Mouse (Mus musculus) CH12.LX (cell line): ENCODE data around the gene Carmil1. TPM values are rescaled to one million over a fixed set of nuclear protein-coding genes. Genes with fewer than 3 reads are reported as not detected.
A peak's percentile ranks its signal among the peaks of the same experiment; 100 is the strongest.

Experiments used
- DNase-seq: peaks from one replicate; pipeline ENCODE4 v3.0.0-alpha.2; 2013; ENCODE audit errors: extremely low read depth
- H3K27ac ChIP-seq: 2 replicates; pipeline ENCODE4 v1.5.1; 2012; ENCODE audit warnings: low read depth, mild to moderate bottlenecking, control low read depth, moderate library complexity; ENCODE audit not compliant: insufficient read depth
- H3K27me3 ChIP-seq: replicated peaks from 2 replicates; pipeline ENCODE3; 2012; ENCODE audit warnings: inconsistent platforms
- H3K36me3 ChIP-seq, 2 experiments: replicated peaks in 1 of 2; 2 replicates each; pipeline versions ENCODE3 to v1.6.1; 2012; ENCODE audit warnings: inconsistent platforms in 1 of 2, low read length in 1 of 2, mild to moderate bottlenecking in 1 of 2, mixed read lengths in 1 of 2, moderate library complexity in 1 of 2; ENCODE audit not compliant: control insufficient read depth in 1 of 2, insufficient read depth in 1 of 2
- H3K4me1 ChIP-seq, 2 experiments: 2 replicates each; pipeline ENCODE4 v1.6.1; 2012; ENCODE audit warnings: inconsistent platforms in 1 of 2, moderate library complexity in 1 of 2; ENCODE audit not compliant: insufficient read depth in 2 of 2, control insufficient read depth in 1 of 2
- H3K4me2 ChIP-seq: 2 replicates; pipeline ENCODE4 v1.6.1; 2012; ENCODE audit warnings: low read depth, mild to moderate bottlenecking, control low read depth; ENCODE audit not compliant: poor library complexity, insufficient read depth, severe bottlenecking
- H3K4me3 ChIP-seq, 3 experiments: fragments of 150-350 bp in 1 of 3; sonication (generic) in 1 of 3; replicated peaks in 1 of 3; 2 replicates each; pipeline versions ENCODE3 to v1.5.1; 2011 to 2012; ENCODE audit warnings: low read depth in 2 of 3, low read length in 2 of 3, mild to moderate bottlenecking in 2 of 3, moderate library complexity in 2 of 3, control low read depth in 1 of 3, improper control_type of control experiment in 1 of 3, inconsistent platforms in 1 of 3, mixed read lengths in 1 of 3; ENCODE audit not compliant: poor library complexity in 1 of 3
- H3K79me2 ChIP-seq: replicated peaks from 2 replicates; pipeline ENCODE4 v1.6.1; 2012; ENCODE audit warnings: mild to moderate bottlenecking, moderate library complexity; ENCODE audit not compliant: control insufficient read depth, poor library complexity, insufficient read depth, severe bottlenecking; ENCODE audit errors: extremely low read depth
- H3K9ac ChIP-seq: 2 replicates; pipeline ENCODE4 v1.6.1; 2012; ENCODE audit warnings: low read depth, mild to moderate bottlenecking, control low read depth, moderate library complexity; ENCODE audit not compliant: insufficient read depth
- H3K9me3 ChIP-seq: replicated peaks from 2 replicates; pipeline ENCODE3; 2012; ENCODE audit warnings: low read length, inconsistent platforms, mixed read lengths
- CTCF ChIP-seq, 2 experiments: IDR thresholded peaks in 1 of 2; conservative IDR thresholded peaks in 1 of 2; 2 replicates each; pipeline ENCODE4 v1.5.1; 2011 to 2012; ENCODE audit warnings: low read depth in 2 of 2, low read length in 2 of 2, improper control_type of control experiment in 1 of 2, inconsistent platforms in 1 of 2, mild to moderate bottlenecking in 1 of 2, moderate library complexity in 1 of 2
- E2F4 ChIP-seq: IDR thresholded peaks from 2 replicates; pipeline ENCODE4 v1.6.1; 2011; ENCODE audit warnings: low read depth, low read length, improper control_type of control experiment; ENCODE audit not compliant: insufficient replicate concordance
- ELF1 ChIP-seq: IDR thresholded peaks from 2 replicates; pipeline ENCODE4 v1.6.1; 2014; ENCODE audit warnings: low read depth, mild to moderate bottlenecking, inconsistent platforms, low read length, improper control_type of control experiment
- EP300 ChIP-seq: IDR thresholded peaks from 2 replicates; pipeline ENCODE4 v1.6.1; 2011; ENCODE audit warnings: low read length, improper control_type of control experiment
- HCFC1 ChIP-seq: IDR thresholded peaks from 2 replicates; pipeline ENCODE4 v1.6.1; 2012; ENCODE audit warnings: low read depth, mild to moderate bottlenecking, inconsistent platforms, low read length, improper control_type of control experiment
- IRF4 ChIP-seq: IDR thresholded peaks from 2 replicates; pipeline ENCODE4 v1.6.1; 2014; ENCODE audit warnings: low read depth, mild to moderate bottlenecking, inconsistent platforms, low read length, improper control_type of control experiment
- JUN ChIP-seq: IDR thresholded peaks from 2 replicates; pipeline ENCODE4 v1.6.1; 2011; ENCODE audit warnings: low read depth, mild to moderate bottlenecking, low read length, improper control_type of control experiment, moderate library complexity; ENCODE audit not compliant: insufficient read depth
- JUND ChIP-seq: conservative IDR thresholded peaks from 2 replicates; pipeline ENCODE4 v1.6.1; 2011; ENCODE audit warnings: low read depth, low read length, improper control_type of control experiment
- KAT2A ChIP-seq: IDR thresholded peaks from 2 replicates; pipeline ENCODE4 v1.6.1; 2012; ENCODE audit warnings: low read length, improper control_type of control experiment, inconsistent platforms; ENCODE audit not compliant: insufficient replicate concordance
- MAX ChIP-seq: IDR thresholded peaks from 2 replicates; pipeline ENCODE4 v1.6.1; 2011; ENCODE audit warnings: low read length, improper control_type of control experiment
- MAZ ChIP-seq: IDR thresholded peaks from 2 replicates; pipeline ENCODE4 v1.6.1; 2012; ENCODE audit warnings: low read depth, mild to moderate bottlenecking, inconsistent platforms, low read length, improper control_type of control experiment, moderate library complexity
- MYC ChIP-seq: IDR thresholded peaks from 2 replicates; pipeline ENCODE4 v1.6.1; 2011; ENCODE audit warnings: low read depth, mild to moderate bottlenecking, improper control_type of control experiment, low read length
- NELFE ChIP-seq: IDR thresholded peaks from 2 replicates; pipeline ENCODE4 v1.6.1; 2011; ENCODE audit warnings: low read depth, low read length, improper control_type of control experiment
- POLR2A ChIP-seq: IDR thresholded peaks from 2 replicates; pipeline ENCODE4 v1.6.1; 2011; ENCODE audit warnings: low read depth, mild to moderate bottlenecking, improper control_type of control experiment, low read length
- POLR2AphosphoS2 ChIP-seq: IDR thresholded peaks from 2 replicates; pipeline ENCODE4 v1.6.1; 2011; ENCODE audit warnings: low read depth, low read length, improper control_type of control experiment
- RCOR1 ChIP-seq: conservative IDR thresholded peaks from 2 replicates; pipeline ENCODE4 v1.6.1; 2012; ENCODE audit warnings: low read depth, mild to moderate bottlenecking, inconsistent platforms, low read length, improper control_type of control experiment
- SIN3A ChIP-seq: IDR thresholded peaks from 2 replicates; pipeline ENCODE4 v1.6.1; 2012; ENCODE audit warnings: low read length, improper control_type of control experiment, inconsistent platforms
- TBP ChIP-seq: conservative IDR thresholded peaks from 2 replicates; pipeline ENCODE4 v1.6.1; 2011; ENCODE audit warnings: low read depth, low read length, improper control_type of control experiment
- TCF12 ChIP-seq: IDR thresholded peaks from 2 replicates; pipeline ENCODE4 v1.6.1; 2014; ENCODE audit warnings: low read depth, mild to moderate bottlenecking, inconsistent platforms, low read length, improper control_type of control experiment
- ZKSCAN1 ChIP-seq: IDR thresholded peaks from 2 replicates; pipeline ENCODE4 v1.6.1; 2012; ENCODE audit warnings: low read depth, inconsistent platforms, low read length, improper control_type of control experiment, borderline replicate concordance
- ZNF384 ChIP-seq: IDR thresholded peaks from 2 replicates; pipeline ENCODE4 v1.6.1; 2012; ENCODE audit warnings: low read depth, low read length, improper control_type of control experiment, inconsistent platforms
- dilution Hi-C: fragments of 300-500 bp; cut with MboI; formaldehyde crosslinking; loops from 2 replicates; pipeline ENCODE4 v1.14.3; 2020; ENCODE audit warnings: low sequenced_read_pairs; ENCODE audit not compliant: extremely low pct_unique_long_range_greater_than_20kb, extremely low pct_ligation_motif_present
- in situ Hi-C: fragments of 300-500 bp; cut with MboI; formaldehyde crosslinking; loops from 3 replicates; pipeline ENCODE4 v1.14.3; 2019; ENCODE audit warnings: low sequenced_read_pairs, low pct_ligation_motif_present, low pct_unique_long_range_greater_than_20kb, mixed read lengths
- polyA plus RNA-seq: library from polyadenylated mRNA; unstranded; fragments of >175 nt; gene quantifications from 2 replicates; pipeline ENCODE4 v1.2.1, GENCODE M21; 2012; ENCODE audit warnings: low read depth; ENCODE audit not compliant: insufficient read length
- total RNA-seq, 2 experiments: library from RNA; depleted of rRNA; stranded (reverse); fragments of 300-350 nt in 1 of 2; fragments of >200 nt in 1 of 2; gene quantifications; 2 replicates each; pipeline ENCODE4 v1.2.3; 2012 to 2014

The Carmil1 gene
- total and polyA plus RNA-seq, 3 experiments, result 1.1 to 9.4 (median 7.2) TPM

DNA sequence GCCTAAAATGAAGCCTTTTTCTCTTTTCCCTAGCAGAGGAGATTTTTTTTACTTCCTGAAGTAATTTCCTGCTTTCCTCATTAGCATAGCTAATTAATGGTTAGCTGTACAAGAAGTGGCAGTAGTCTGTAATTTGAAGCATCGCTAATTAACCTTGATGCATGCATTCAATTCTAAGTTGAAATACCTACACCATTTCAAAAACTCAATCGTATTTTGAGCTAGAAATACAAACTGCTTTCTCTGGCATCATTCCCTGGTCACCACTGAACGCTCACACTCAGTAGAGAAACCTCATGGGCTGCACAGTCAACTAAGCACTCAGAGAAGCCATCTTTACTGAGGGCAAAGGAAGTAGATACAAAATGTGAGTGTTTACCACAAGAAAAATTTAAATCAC lies 285.8 kb downstream of the Carmil1 start:
- Histone ChIP-seq H3K4me2 (no peak overlapping the region), H3K9ac (no peak overlapping the region), H3K79me2 (no peaks in the 10 kb centered on the region), H3K27ac (no peak overlapping the region), H3K36me3 (no peaks in the 10 kb centered on the region), H3K9me3 (no peaks in the 10 kb centered on the region), H3K27me3 (peaks cover 1% of the 10 kb centered on the region), H3K4me1 (no peaks in the 10 kb centered on the region), H3K4me3 (no peak overlapping the region)
- in situ Hi-C loops (no loop called here), dilution Hi-C loops (no loop called here)
- no peak for DNase-seq
- TF ChIP-seq HCFC1, result no peak
- no peak for TF ChIP-seq TBP

DNA sequence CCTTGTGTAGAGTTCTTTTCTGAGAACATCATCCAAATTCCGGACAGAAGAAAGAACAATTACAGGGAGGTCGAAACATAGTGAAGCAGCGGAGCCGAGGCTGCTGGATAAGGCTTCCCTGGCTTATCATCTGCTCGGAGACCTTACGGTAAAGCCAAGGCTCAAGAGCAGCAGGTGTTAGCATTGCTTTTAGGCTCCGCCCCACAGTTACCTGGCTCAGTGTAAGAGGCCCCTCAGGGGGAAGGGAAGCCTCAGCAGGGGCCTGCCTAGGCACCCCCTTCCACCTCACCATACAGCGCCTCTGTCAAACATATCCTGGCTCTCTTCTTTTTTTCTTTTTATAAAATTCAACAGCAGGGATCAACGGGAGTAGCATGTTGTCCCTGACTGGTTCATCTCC lies 286.6 kb downstream of the Carmil1 start:
- Histone ChIP-seq H3K4me3 (no peak overlapping the region), H3K9me3 (no peaks in the 10 kb centered on the region), H3K27me3 (peaks cover 1% of the 10 kb centered on the region), H3K4me2 (no peak overlapping the region), H3K36me3 (no peaks in the 10 kb centered on the region), H3K4me1 (no peaks in the 10 kb centered on the region), H3K9ac (no peak overlapping the region), H3K27ac (no peak overlapping the region), H3K79me2 (no peaks in the 10 kb centered on the region)
- in situ Hi-C loops, result no loop called here
- TF ChIP-seq JUN (no peak), NELFE (no peak), ZKSCAN1 (no peak), EP300 (no peak), TCF12 (no peak), MYC (no peak), IRF4 (no peak), ZNF384 (no peak)
- dilution Hi-C loops, result no loop called here
- no peak for DNase-seq

DNA sequence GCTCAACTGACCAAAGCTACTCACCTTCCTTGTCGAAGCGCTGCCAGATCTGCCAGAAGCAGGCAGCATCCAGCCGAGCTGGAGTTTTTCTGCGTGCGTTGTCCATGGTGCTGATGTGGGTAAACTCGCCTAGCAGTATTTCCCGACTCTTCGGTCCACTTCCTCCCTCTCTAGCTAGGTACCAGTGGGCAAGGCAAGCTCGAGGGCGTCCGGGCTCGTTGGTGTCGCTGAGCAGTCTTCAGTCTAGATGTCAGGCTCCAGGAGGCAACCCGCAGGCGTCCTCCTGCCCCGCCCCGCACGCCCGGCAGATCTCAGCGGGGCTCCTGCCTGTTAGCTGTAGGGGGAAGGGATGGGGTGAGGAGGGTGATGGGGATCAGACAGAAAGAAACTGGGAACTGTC lies 289.7 kb downstream of the Carmil1 start, which contains the start of gene Scgn:
Gene Scgn, minus strand, starts transcription at position 287 of the 400 bp plus-strand sequence.
- H3K27me3 ChIP-seq, result peaks cover 1% of the 10 kb centered on the region
- H3K4me3 ChIP-seq, result no peak within 1 kb of the TSS
- H3K4me1 ChIP-seq, result no peaks in the 10 kb centered on the region
- dilution Hi-C loops (no loop called here), in situ Hi-C loops (no loop called here)
- DNase-seq, result peak; percentile 18
- H3K79me2 ChIP-seq, result no peaks in the 10 kb centered on the region
- no peak within 1 kb of the TSS for H3K27ac ChIP-seq
- H3K4me2 ChIP-seq, result no peak within 1 kb of the TSS
- TF ChIP-seq CTCF (conservative IDR thresholded peaks at IDR 0.05 in 1 of 2, IDR thresholded peaks at IDR 0.05 in 1 of 2; ENCODE audit: low read depth in 2 of 2, low read length in 2 of 2), result no peak
- TF ChIP-seq MAZ, result no peak
- no peak for TF ChIP-seq JUND
- no peak for TF ChIP-seq KAT2A
- TF ChIP-seq ZNF384, result no peak
- TF ChIP-seq POLR2A, result no peak
- no peak for TF ChIP-seq SIN3A
- no peak for TF ChIP-seq E2F4
- no peak for TF ChIP-seq POLR2AphosphoS2
- TF ChIP-seq RCOR1, result no peak
- no peak for TF ChIP-seq MAX
- no peak for TF ChIP-seq ELF1
- H3K9ac ChIP-seq, result no peak within 1 kb of the TSS
- H3K9me3 ChIP-seq, result no peaks in the 10 kb centered on the region
- no peaks in the 10 kb centered on the region for H3K36me3 ChIP-seq
